Mouse (Mus musculus): Measurements from ENCODE around the gene Erich6. TPM values are rescaled to one million over a fixed set of nuclear protein-coding genes. Genes with fewer than 3 reads are reported as not detected.
"Not testable (repeated sequence)": the region's sequence is repeated elsewhere in the genome, so short reads cannot be mapped to it uniquely, and the experiment has no call there.

Gene Erich6
- polyA plus RNA-seq, 1 experiment, result not detected

DNA sequence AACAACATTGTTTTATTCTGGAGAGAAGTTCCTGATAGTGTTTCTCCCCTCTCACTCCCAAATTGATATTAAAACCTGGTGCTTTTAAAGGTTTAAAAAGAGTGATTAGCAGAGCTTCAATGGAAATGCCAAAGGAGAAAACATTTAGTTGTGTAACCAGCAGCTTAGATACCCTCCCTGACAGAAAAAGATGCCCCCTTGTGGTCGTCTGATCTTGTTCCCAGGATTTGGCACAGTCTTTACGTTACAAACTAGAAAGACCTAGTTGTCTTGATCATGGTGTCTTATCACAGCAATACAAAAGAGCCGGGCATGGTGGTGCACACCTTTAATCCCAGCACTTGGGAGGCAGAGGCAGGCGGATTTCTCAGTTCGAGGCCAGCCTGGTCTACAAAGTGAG, 16.9 kb upstream of the Erich6 start:
- DNase-seq (ENCODE audit: low read depth, low spot score), result no peak
- WGBS, result 50% methylated on average over 5 of the region's 5 CpGs

DNA sequence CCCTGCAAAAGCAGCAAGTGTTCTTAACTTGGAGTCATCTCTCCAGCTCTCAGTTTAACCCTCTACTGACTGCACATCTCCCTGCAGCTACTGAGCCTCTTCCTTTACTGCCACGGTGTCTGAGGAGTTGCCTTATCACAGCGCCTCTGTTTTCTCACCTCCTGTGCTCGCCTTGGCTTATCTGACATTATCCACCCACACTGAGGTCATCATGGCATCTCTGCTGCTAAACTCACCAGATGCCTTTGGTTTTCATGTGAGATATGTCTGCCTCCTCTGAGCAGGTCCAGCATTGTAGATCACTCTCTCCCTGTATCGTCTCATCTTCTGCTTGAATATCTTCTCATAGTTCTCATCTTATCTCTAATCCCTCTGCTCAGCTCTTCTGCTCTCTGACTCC, 13.3 kb upstream of the Erich6 start:
- no peak for DNase-seq (ENCODE audit: low read depth, low spot score)
- WGBS, result 66% methylated on average over 4 of the region's 4 CpGs

DNA sequence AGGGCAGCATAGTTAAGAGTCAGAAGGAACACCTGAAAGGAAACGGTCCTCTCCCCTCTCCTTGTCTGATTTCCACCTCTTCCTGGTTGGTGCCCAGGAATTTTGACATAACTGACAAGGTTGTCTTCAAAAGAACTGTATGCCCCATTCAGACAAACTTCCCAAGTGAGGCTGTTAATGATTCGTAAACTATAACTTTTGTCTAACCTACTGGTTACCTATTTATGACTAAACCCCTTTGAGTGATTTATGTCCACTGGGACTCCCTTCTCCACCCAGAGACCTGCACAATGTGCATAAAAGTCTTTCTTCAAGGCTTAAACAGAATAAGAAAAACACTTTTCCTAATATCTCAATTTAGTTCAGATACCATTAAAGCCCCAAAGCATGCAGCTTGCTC, 10.2 kb upstream of the Erich6 start:
- WGBS, result 31% methylated on average over 2 of the region's 2 CpGs

GRCm38 (mm10) chr3:58646180-58646579, 9.2 kb upstream of the Erich6 start:
- DNase-seq (ENCODE audit: low read depth, low spot score), result no peak
- 76% methylated on average over 4 of the region's 4 CpGs for WGBS

More for the DNA sequence above, 10.2 kb upstream of the Erich6 start:
- DNase-seq (ENCODE audit: low read depth, low spot score), result no peak

DNA sequence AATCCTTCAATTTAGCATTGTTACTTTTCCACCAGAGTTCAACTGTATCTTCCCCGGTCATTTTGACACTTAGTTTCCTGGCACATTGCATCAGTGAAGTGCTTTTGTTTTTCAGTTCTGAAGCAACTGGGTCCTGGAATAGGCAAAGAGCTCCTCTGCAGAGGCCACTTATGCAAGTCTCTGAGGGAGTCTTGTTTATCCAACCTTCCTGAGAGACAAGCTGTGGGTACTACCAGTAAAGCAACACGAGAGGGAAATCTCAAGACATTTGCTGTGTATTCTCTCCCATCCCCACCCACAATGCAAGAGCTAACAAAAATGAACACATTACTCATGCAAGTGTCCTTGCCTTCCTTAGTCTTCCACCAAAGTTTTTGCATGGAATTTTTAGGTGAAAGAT, 5.3 kb downstream of the Erich6 start:
- no peak for DNase-seq (ENCODE audit: low read depth, low spot score)
- 74% methylated on average over 2 of the region's 2 CpGs for WGBS

DNA sequence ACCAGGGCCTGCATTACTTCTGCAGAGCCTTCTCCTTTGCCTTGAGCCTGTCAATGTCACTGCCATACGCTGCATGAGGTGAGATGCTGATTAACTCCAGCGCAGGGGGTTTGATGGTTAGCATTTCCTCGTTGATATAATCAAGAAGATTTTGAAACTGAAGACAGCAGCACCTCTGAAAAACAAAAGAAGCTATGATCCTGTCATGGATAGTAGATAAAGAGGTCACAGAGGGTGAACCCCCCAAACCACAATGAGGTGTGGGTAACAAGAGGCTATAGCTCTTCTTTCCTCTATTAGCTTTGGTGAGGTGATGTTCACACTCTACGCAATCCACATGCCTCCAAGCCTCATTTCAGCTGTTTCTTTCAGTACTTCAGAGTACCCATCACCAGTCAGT, 12.0 kb downstream of the Erich6 start:
- DNase-seq (ENCODE audit: low read depth, low spot score), result no peak
- 86% methylated on average over 4 of the region's 4 CpGs for WGBS

DNA sequence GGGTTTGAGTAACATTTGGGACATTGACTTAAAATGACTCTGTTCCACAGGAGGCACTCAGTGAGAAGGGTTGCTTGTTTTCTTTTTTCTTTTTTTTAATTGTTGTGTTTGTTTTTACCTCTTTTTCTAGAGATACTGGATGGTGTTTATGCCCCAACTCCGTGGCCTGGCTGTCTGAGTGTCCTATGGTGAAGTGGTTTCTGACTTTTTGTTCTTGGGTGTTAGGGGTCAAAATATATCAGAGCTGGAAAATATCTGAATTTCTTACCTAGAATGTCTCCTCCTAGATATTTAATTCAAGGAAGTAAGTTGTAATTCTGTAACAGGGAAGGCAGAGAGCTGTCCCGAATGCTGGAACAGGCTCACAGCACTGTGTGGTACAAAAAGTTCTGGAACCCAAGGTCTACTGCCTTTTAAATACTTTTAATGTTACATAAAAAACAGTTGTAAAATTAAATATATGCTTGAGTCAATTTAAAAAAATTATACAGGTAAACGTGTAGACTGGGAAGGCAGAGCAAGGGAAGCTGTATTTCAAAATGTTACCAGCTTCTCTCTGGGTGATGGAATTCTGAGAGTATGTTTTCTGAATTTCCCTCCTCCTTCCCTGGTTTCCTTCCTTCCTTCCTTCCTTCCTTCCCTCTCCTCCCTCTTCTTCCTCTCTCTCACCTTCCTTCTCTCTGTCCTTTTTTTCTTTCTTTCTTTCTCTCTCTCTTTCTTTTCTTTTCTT, 14.2 kb downstream of the Erich6 start:
- 67% methylated on average over 3 of the region's 3 CpGs for WGBS
- DNase-seq (ENCODE audit: low read depth, low spot score), result no peak

GRCm38 (mm10) chr3:58621066-58621465, 15.9 kb downstream of the Erich6 start:
- DNase-seq (ENCODE audit: low read depth, low spot score), result no peak

GRCm38 (mm10) chr3:58609985-58610384, 27.0 kb downstream of the Erich6 start:
- no peak for DNase-seq (ENCODE audit: low read depth, low spot score)
- 74% methylated on average over 5 of the region's 5 CpGs for WGBS

More at GRCm38 (mm10) chr3:58621066-58621465, 15.9 kb downstream of the Erich6 start:
- 60% methylated on average over 7 of the region's 7 CpGs for WGBS

- 31% methylated on average over 4 of the region's 4 CpGs for WGBS
Measured at GRCm38 (mm10) chr3:58608506-58608905, 28.5 kb downstream of the Erich6 start.

DNA sequence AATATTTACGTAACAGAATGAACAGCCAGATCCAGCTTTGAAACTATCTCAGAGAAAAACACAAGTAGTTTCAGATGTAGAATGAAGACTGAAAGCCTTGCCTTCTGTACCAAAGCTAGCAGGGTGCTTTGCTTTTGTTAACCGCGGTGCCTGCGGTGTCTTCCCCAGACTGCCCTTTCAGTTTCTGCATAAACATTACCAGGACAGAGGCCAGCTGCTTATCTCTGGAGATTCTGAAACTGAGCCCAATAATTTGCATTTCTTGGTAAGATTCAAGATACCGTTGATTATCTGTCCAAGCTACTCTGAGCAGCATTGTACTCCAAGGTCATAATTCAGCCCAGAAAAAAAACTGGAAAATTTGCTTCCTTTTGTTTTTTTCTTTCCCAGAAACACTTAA, 43.4 kb downstream of the Erich6 start:
- WGBS, result 68% methylated on average over 5 of the region's 5 CpGs
- DNase-seq (ENCODE audit: low read depth, low spot score), result no peak

More at GRCm38 (mm10) chr3:58608506-58608905, 28.5 kb downstream of the Erich6 start:
- peak; percentile 13 for DNase-seq (ENCODE audit: low read depth, low spot score)

GRCm38 (mm10) chr3:58592666-58593065, 44.3 kb downstream of the Erich6 start:
- WGBS, result 90% methylated on average over 7 of the region's 7 CpGs
- not testable (repeated sequence) for DNase-seq (ENCODE audit: low read depth, low spot score)

DNA sequence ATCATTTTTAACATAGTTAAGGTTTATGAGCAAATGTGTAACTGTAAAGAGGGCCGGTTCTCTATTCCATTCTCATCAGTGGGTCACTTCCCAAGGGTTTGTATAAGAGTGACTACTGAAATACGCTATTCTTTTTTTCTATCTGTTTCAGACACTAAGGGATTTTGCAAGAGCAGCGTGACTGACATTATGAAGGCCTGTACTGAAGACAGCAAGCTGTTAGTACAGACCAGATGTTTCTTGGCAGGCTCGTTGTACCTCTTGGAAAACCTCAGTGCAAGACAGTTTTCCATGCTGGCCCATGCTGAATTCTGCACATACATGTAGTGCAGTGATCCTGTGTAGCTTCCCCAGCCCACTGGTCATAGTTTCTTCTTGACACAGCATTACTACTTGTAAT, 46.5 kb downstream of the Erich6 start:
- DNase-seq (ENCODE audit: low read depth, low spot score), result not testable (repeated sequence)
- WGBS, result 85% methylated on average over 4 of the region's 4 CpGs

- no peak for DNase-seq (ENCODE audit: low read depth, low spot score)
- WGBS, result 28% methylated on average over 5 of the region's 5 CpGs
Measured at GRCm38 (mm10) chr3:58582788-58583426, 54.1 kb downstream of the Erich6 start.

DNA sequence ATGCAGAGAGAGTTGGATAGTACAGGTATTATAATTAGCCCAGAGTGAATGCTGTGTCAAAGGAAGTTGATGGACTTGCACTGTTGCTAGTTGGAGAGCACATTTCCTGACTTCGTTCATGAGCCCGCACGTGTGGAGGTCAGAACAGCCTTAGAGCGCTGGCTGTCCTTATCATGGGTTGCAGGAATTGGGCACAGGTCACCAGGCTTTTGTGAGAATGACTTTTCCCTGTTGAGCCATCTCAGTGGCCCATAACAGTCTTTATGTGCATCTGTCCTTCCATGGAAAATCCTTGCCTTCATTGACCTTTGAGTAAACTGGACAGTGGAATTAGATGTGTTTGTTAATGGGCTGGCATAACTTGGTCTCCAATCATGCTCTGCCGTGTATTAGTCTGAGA, 54.7 kb downstream of the Erich6 start:
- WGBS, result 69% methylated on average over 5 of the region's 5 CpGs
- no peak for DNase-seq (ENCODE audit: low read depth, low spot score)

DNA sequence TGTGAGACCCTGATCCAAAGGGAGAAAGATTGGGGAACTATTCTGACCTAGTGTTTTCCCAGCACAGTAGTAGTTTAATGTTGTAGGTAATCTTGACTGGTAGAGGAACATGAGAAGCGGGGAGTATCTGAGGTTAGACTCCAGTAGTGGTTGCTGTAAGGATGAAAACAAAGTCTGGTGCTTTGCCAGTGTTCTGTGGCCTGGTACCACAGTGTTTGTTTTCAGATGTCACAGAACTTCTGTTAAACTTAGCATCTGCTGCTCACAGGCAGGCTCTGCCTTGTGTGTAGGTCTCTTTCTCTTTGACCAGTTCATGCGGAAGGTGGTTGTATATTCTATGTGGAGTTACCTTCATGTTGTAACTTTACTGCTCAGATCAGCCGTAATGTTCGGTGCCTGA, 55.5 kb downstream of the Erich6 start:
- WGBS, result 32% methylated on average over 4 of the region's 4 CpGs
- no peak for DNase-seq (ENCODE audit: low read depth, low spot score)

- DNase-seq (ENCODE audit: low read depth, low spot score), result no peak
- 2% methylated on average over 8 of the region's 8 CpGs for WGBS
Measured at GRCm38 (mm10) chr3:58577506-58578050, 59.4 kb downstream of the Erich6 start.

DNA sequence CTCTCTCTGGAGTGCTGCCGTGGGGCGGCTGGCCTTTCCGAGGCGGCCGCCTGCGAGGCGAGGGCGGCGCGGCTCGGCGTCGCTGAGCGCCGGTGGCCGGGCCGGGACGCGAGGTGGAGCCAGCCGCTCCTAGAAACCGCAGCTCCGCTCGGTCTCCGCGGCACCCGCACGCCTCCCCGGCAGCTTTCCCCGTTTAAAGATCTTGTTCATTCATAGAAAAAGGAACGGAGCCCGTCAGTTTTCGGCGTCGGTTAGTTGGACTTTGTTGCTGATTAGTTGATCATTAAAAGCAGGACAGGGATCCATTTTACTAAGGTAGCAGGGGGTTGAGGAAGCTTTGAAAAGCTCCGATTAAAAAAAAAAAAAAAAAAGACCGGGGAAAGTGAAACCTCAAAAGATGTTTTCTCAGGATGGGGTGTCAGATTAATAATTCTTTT, 59.9 kb downstream of the Erich6 start:
- under 1% methylated on average over 36 of the region's 36 CpGs for WGBS
- no peak for DNase-seq (ENCODE audit: low read depth, low spot score)

GRCm38 (mm10) chr3:58576137-58577066, 60.6 kb downstream of the Erich6 start, which contains the start of gene Selenot:
Gene Selenot (plus strand): TSS chr3:58576636.
- peak; percentile 82 for DNase-seq (ENCODE audit: low read depth, low spot score)
- 2% methylated on average over 59 of the region's 59 CpGs for WGBS

DNA sequence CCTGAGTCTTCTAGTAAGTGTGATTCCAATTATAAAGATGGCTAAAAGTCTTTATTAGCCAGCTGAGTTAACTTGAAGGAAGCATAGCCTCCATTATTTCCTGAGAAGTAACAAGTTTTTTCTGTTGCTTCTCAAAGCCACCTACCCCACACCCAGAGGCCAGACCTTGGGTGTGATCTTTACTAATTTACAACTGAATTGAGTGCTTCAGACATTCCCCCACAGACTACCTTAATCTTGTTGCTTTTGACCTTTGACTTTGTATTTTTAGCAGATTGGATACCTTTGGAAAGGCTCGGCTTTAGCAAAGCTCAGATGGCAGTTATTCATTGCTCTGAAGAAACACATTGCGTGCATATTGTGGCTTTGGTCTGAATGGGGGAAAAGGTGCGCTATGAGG, 66.2 kb downstream of the Erich6 start:
- 73% methylated on average over 3 of the region's 3 CpGs for WGBS
- DNase-seq (ENCODE audit: low read depth, low spot score), result no peak

Measured in large intestine, adult 2 months (tissue).